Mouse (Mus musculus) MEL (cell line): Measurements from ENCODE around the gene Gpr37l1. TPM values are rescaled to one million over a fixed set of nuclear protein-coding genes. Genes with fewer than 3 reads are reported as not detected.

ENCODE experiments used
- DNase-seq: peaks from one replicate; pipeline ENCODE4 v3.0.0; 2011; ENCODE audit warnings: low read depth, low spot score
- H3K27ac ChIP-seq: 2 replicates; pipeline ENCODE4 v1.5.1; 2012; ENCODE audit warnings: low read depth, mild to moderate bottlenecking, control low read depth, low read length, moderate library complexity; ENCODE audit not compliant: control insufficient read depth
- H3K27me3 ChIP-seq, 2 experiments: fragments of 150-350 bp in 1 of 2; sonication (generic) in 1 of 2; 2 replicates each; pipeline ENCODE4 v1.6.1; 2012; ENCODE audit warnings: low read length in 2 of 2, mild to moderate bottlenecking in 2 of 2, improper control_type of control experiment in 1 of 2, moderate library complexity in 1 of 2; ENCODE audit not compliant: insufficient read depth in 2 of 2, control insufficient read depth in 1 of 2
- H3K36me3 ChIP-seq, 2 experiments: 2 replicates each; pipeline ENCODE4 v1.6.1; 2012 to 2014; ENCODE audit warnings: low read length in 2 of 2, improper control_type of control experiment in 1 of 2, inconsistent platforms in 1 of 2, mild to moderate bottlenecking in 1 of 2; ENCODE audit not compliant: insufficient read depth in 2 of 2, control insufficient read depth in 1 of 2
- H3K4me1 ChIP-seq, 2 experiments: fragments of 150-350 bp in 1 of 2; sonication (generic) in 1 of 2; 2 replicates each; pipeline ENCODE4 v1.6.1; 2012; ENCODE audit warnings: low read length in 2 of 2, improper control_type of control experiment in 1 of 2, mild to moderate bottlenecking in 1 of 2; ENCODE audit not compliant: insufficient read depth in 2 of 2, control insufficient read depth in 1 of 2
- H3K4me3 ChIP-seq, 2 experiments: fragments of 150-350 bp in 1 of 2; sonication (generic) in 1 of 2; 2 replicates each; pipeline ENCODE4 v1.5.1; 2012; ENCODE audit warnings: low read depth in 2 of 2, low read length in 2 of 2, mild to moderate bottlenecking in 2 of 2, moderate library complexity in 2 of 2, control low read depth in 1 of 2, improper control_type of control experiment in 1 of 2; ENCODE audit not compliant: control insufficient read depth in 1 of 2, insufficient read depth in 1 of 2
- H3K79me2 ChIP-seq: 2 replicates; pipeline ENCODE4 v1.6.1; 2012; ENCODE audit warnings: mild to moderate bottlenecking, low read length, moderate library complexity; ENCODE audit not compliant: control insufficient read depth, poor library complexity, insufficient read depth
- H3K9ac ChIP-seq: 2 replicates; pipeline ENCODE4 v1.6.1; 2012; ENCODE audit warnings: low read depth, mild to moderate bottlenecking, control low read depth, low read length, moderate library complexity; ENCODE audit not compliant: control insufficient read depth, poor library complexity, severe bottlenecking
- H3K9me3 ChIP-seq: fragments of 150-350 bp; sonication (generic); replicated peaks from 2 replicates; pipeline ENCODE4 v1.6.1; 2012; ENCODE audit warnings: mild to moderate bottlenecking, low read length, improper control_type of control experiment, moderate library complexity; ENCODE audit not compliant: insufficient read depth
- BHLHE40 ChIP-seq: IDR thresholded peaks from 2 replicates; pipeline ENCODE4 v1.6.1; 2012; ENCODE audit warnings: low read depth, mild to moderate bottlenecking, inconsistent platforms, low read length, improper control_type of control experiment, borderline replicate concordance
- CHD1 ChIP-seq: IDR thresholded peaks from 2 replicates; pipeline ENCODE4 v1.6.1; 2012; ENCODE audit warnings: low read depth, mild to moderate bottlenecking, inconsistent platforms, low read length, improper control_type of control experiment
- CHD2 ChIP-seq: IDR thresholded peaks from 2 replicates; pipeline ENCODE4 v1.6.1; 2011; ENCODE audit warnings: low read length, improper control_type of control experiment
- ELF1 ChIP-seq: IDR thresholded peaks from 2 replicates; pipeline ENCODE4 v1.6.1; 2014; ENCODE audit warnings: low read depth, mild to moderate bottlenecking, inconsistent platforms, low read length, improper control_type of control experiment, moderate library complexity
- EP300 ChIP-seq, 2 experiments: IDR thresholded peaks; 2 replicates each; pipeline ENCODE4 v1.6.1; 2011; ENCODE audit warnings: improper control_type of control experiment in 2 of 2, low read length in 2 of 2, low read depth in 1 of 2, mild to moderate bottlenecking in 1 of 2
- ETS1 ChIP-seq: IDR thresholded peaks from 2 replicates; pipeline ENCODE4 v1.6.1; 2012; ENCODE audit warnings: low read depth, mild to moderate bottlenecking, inconsistent platforms, low read length, improper control_type of control experiment, moderate library complexity
- GABPA ChIP-seq: IDR thresholded peaks from 2 replicates; pipeline ENCODE4 v1.6.1; 2012; ENCODE audit warnings: low read depth, mild to moderate bottlenecking, inconsistent platforms, low read length, improper control_type of control experiment, moderate library complexity
- GATA1 ChIP-seq: IDR thresholded peaks from 2 replicates; pipeline ENCODE4 v1.6.1; 2011; ENCODE audit warnings: low read depth, low read length, improper control_type of control experiment
- MAFK ChIP-seq: IDR thresholded peaks from 2 replicates; pipeline ENCODE4 v1.6.1; 2011; ENCODE audit warnings: low read depth, mild to moderate bottlenecking, low read length, improper control_type of control experiment, borderline replicate concordance
- MAX ChIP-seq: IDR thresholded peaks from 2 replicates; pipeline ENCODE4 v1.6.1; 2011; ENCODE audit warnings: low read length, improper control_type of control experiment
- MAZ ChIP-seq: IDR thresholded peaks from 2 replicates; pipeline ENCODE4 v1.6.1; 2012; ENCODE audit warnings: low read depth, mild to moderate bottlenecking, inconsistent platforms, low read length, improper control_type of control experiment
- MEF2A ChIP-seq: IDR thresholded peaks from 2 replicates; pipeline ENCODE4 v1.6.1; 2014; ENCODE audit warnings: low read depth, mild to moderate bottlenecking, inconsistent platforms, low read length, improper control_type of control experiment; ENCODE audit not compliant: poor library complexity, insufficient replicate concordance, severe bottlenecking; ENCODE audit errors: extremely low read depth
- MYB ChIP-seq: IDR thresholded peaks from 2 replicates; pipeline ENCODE4 v1.6.1; 2011; ENCODE audit warnings: mild to moderate bottlenecking, low read depth, low read length, improper control_type of control experiment
- MYC ChIP-seq: IDR thresholded peaks from 2 replicates; pipeline ENCODE4 v1.6.1; 2011; ENCODE audit warnings: low read depth, mild to moderate bottlenecking, low read length, improper control_type of control experiment, moderate library complexity
- NELFE ChIP-seq: IDR thresholded peaks from 2 replicates; pipeline ENCODE4 v1.6.1; 2011; ENCODE audit warnings: low read depth, low read length, improper control_type of control experiment
- NRF1 ChIP-seq: IDR thresholded peaks from 2 replicates; pipeline ENCODE4 v1.6.1; 2014; ENCODE audit warnings: low read depth, mild to moderate bottlenecking, inconsistent platforms, low read length, improper control_type of control experiment, moderate library complexity; ENCODE audit not compliant: poor library complexity, insufficient read depth, severe bottlenecking
- POLR2AphosphoS5 ChIP-seq: IDR thresholded peaks from 2 replicates; pipeline ENCODE4 v1.6.1; 2012; ENCODE audit warnings: low read depth, borderline replicate concordance, mild to moderate bottlenecking, inconsistent platforms, low read length, moderate library complexity, mixed read lengths
- RAD21 ChIP-seq: IDR thresholded peaks from 2 replicates; pipeline ENCODE4 v1.6.1; 2011; ENCODE audit warnings: mild to moderate bottlenecking, low read depth, low read length, improper control_type of control experiment
- RCOR1 ChIP-seq: IDR thresholded peaks from 2 replicates; pipeline ENCODE4 v1.6.1; 2012; ENCODE audit warnings: low read depth, mild to moderate bottlenecking, inconsistent platforms, low read length, improper control_type of control experiment
- SMC3 ChIP-seq: IDR thresholded peaks from 2 replicates; pipeline ENCODE4 v1.6.1; 2011; ENCODE audit warnings: low read depth, low read length, improper control_type of control experiment
- USF2 ChIP-seq, 2 experiments: IDR thresholded peaks; 2 replicates each; pipeline ENCODE4 v1.6.1; 2011 to 2012; ENCODE audit warnings: improper control_type of control experiment in 2 of 2, low read length in 2 of 2, borderline replicate concordance in 1 of 2, inconsistent platforms in 1 of 2, low read depth in 1 of 2, mild to moderate bottlenecking in 1 of 2; ENCODE audit not compliant: insufficient read depth in 1 of 2
- ZC3H11A ChIP-seq: IDR thresholded peaks from 2 replicates; pipeline ENCODE4 v1.6.1; 2012; ENCODE audit warnings: low read depth, mild to moderate bottlenecking, inconsistent platforms, low read length, improper control_type of control experiment
- ZNF384 ChIP-seq: IDR thresholded peaks from 2 replicates; pipeline ENCODE4 v1.6.1; 2012; ENCODE audit warnings: low read depth, mild to moderate bottlenecking, inconsistent platforms, low read length, improper control_type of control experiment
- polyA plus RNA-seq, 2 experiments: library from polyadenylated mRNA; stranded (reverse) in 1 of 2; unstranded in 1 of 2; fragments of >175 nt in 1 of 2; fragments of >200 nt in 1 of 2; gene quantifications; 2 replicates each; pipeline versions ENCODE4 v1.2.1 to v1.2.4; 2012; ENCODE audit warnings: low replicate concordance in 2 of 2, low read depth in 1 of 2; ENCODE audit not compliant: insufficient read length in 2 of 2, insufficient read depth in 1 of 2, missing spikeins in 1 of 2
- total RNA-seq: library from RNA; depleted of rRNA; stranded (reverse); fragments of 300-350 nt; gene quantifications from 2 replicates; pipeline ENCODE4 v1.2.3, GENCODE M21; 2012

Gene Gpr37l1
- total and polyA plus RNA-seq, 3 experiments, result not detected

- no peaks in the 10 kb centered on the region for H3K9me3 ChIP-seq
- no peaks in the 10 kb centered on the region for H3K36me3 ChIP-seq
- H3K27ac ChIP-seq, result no peak overlapping the region
- no peak overlapping the region for H3K4me3 ChIP-seq
- no peaks in the 10 kb centered on the region for H3K79me2 ChIP-seq
- DNase-seq, result no peak
- peaks cover 2 to 3% of the 10 kb centered on the region in 2 experiments; a peak in 2 of 4 replicates for H3K27me3 ChIP-seq
- no peak for TF ChIP-seq MAX
- no peak for TF ChIP-seq CHD1
- TF ChIP-seq ZNF384, result no peak
- TF ChIP-seq EP300 (IDR thresholded peaks at IDR 0.05; ENCODE audit: low read depth in 1 of 2, low read length in 2 of 2), result no peak
- TF ChIP-seq POLR2AphosphoS5, result no peak
- TF ChIP-seq USF2 (IDR thresholded peaks at IDR 0.05; ENCODE audit: borderline replicate concordance in 1 of 2, insufficient read depth in 1 of 2, low read depth in 1 of 2, low read length in 2 of 2), result no peak
- TF ChIP-seq ZC3H11A, result no peak
- TF ChIP-seq ELF1, result no peak
- TF ChIP-seq ETS1, result no peak
- no peak for TF ChIP-seq GABPA
- no peak for TF ChIP-seq MAZ
- TF ChIP-seq RAD21, result no peak
- no peak for TF ChIP-seq MYC
- no peak for TF ChIP-seq MAFK
- TF ChIP-seq BHLHE40, result no peak
- no peaks in the 10 kb centered on the region for H3K4me1 ChIP-seq
- no peak overlapping the region for H3K9ac ChIP-seq
These were observed 13.8 kb upstream of the Gpr37l1 start for GRCm38 (mm10) chr1:135181275-135181674.

- H3K27me3 ChIP-seq, result peaks cover 2 to 3% of the 10 kb centered on the region in 2 experiments; a peak in 2 of 4 replicates
These were observed 13.3 kb upstream of the Gpr37l1 start for GRCm38 (mm10) chr1:135180830-135181229.

More at GRCm38 (mm10) chr1:135180830-135181229, 13.3 kb upstream of the Gpr37l1 start:
- Histone ChIP-seq H3K9ac (no peak overlapping the region), H3K79me2 (no peaks in the 10 kb centered on the region), H3K4me1 (no peaks in the 10 kb centered on the region), H3K27ac (no peak overlapping the region), H3K4me3 (no peak overlapping the region), H3K9me3 (no peaks in the 10 kb centered on the region), H3K36me3 (no peaks in the 10 kb centered on the region)
- TF ChIP-seq GATA1, result no peak
- no peak for TF ChIP-seq EP300 (IDR thresholded peaks at IDR 0.05; ENCODE audit: low read depth in 1 of 2, low read length in 2 of 2)
- no peak for TF ChIP-seq CHD2
- no peak for TF ChIP-seq NELFE
- TF ChIP-seq MYB, result no peak
- TF ChIP-seq MEF2A, result no peak
- TF ChIP-seq ETS1, result no peak
- no peak for TF ChIP-seq SMC3
- no peak for TF ChIP-seq RCOR1
- TF ChIP-seq GABPA, result no peak
- TF ChIP-seq NRF1, result no peak
- DNase-seq, result no peak
